Mouse (Mus musculus): ENCODE results near the gene Ankrd34b.

GRCm38 (mm10) chr13:92464698-92465097 is 39.0 kb downstream of the Ankrd34b start:
- no peak for TF ChIP-seq CTCF (IDR thresholded peaks at IDR 0.05)
- no peak for TF ChIP-seq EP300 (IDR thresholded peaks at IDR 0.05)
